In the genomic region with DNA sequence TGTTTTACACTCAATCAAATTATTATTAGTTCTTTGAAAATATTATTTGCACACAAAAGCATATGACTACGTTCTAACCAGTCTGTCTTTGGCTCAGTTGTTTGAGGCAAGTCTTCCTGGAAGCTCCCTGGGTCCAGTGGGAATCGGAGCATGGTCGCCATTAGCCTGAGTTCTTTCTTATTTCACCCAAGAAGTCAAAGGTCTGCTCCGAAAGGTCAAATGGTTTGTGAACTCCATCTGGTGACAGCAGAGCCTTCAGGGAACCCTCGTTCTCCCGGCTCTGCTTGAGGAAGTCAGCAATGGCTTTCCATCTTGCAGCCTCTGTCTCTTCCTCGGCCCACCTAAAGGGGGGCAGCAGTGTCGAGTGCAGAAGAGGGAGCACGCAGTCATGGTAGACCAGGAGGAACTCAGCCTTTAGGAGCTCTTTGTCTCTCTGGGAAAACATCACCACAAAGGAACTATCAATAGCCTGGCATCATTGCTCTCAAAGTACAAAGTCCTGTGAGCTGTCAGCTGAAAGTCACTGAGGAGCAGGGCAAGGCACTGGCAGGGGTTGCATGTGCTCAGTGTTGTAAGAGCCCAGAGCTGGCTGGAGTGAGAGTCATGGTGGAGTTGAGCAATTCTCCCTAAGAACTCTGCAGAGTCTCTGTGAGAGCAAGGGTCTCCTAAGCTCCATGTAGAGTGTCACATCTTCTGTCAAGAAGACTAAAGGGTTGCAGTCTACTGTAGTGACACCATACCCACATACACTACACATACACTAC, we compare ENCODE assay signal across 20 mouse cellular contexts. TPM values are rescaled to one million over a fixed set of nuclear protein-coding genes. Genes with fewer than 3 reads are reported as not detected.
DNase-seq lines count a peak whose midpoint lies in the region; ATAC-seq and TF ChIP-seq lines count a peak whose summit lies in the region.
"Had no signal": no experiment of that assay in that cellular context is flagged by ENCODE, and none has a peak within 500 bp of the region (broad histone marks: within the 10 kb centered on the region; RNA-seq: fewer than 3 reads in every experiment).

No protein-coding gene starts in this region.

- no peak overlapping the region for H3K9ac ChIP-seq in hindbrain, embryonic 12.5 days
- H3K9ac ChIP-seq in intestine, postnatal 0 days (ENCODE audit: low read depth, low read length): no peak overlapping the region
- H3K9ac ChIP-seq in midbrain, embryonic 11.5 days (ENCODE audit: low read length): no peak overlapping the region
- H3K9ac ChIP-seq: liver, embryonic 13.5 days; lung, embryonic 14.5 days; midbrain, embryonic 13.5 days had no signal

- peaks cover 47% of the 10 kb centered on the region for H3K36me3 ChIP-seq in hindbrain, embryonic 10.5 days
- H3K36me3 ChIP-seq in hindbrain, embryonic 12.5 days: peaks cover 16% of the 10 kb centered on the region; the same call in 1 of the 2 replicates
- no peaks in the 10 kb centered on the region; the same call in 1 of the 2 replicates for H3K36me3 ChIP-seq in intestine, postnatal 0 days (ENCODE audit: control insufficient read depth, insufficient read depth)
- H3K36me3 ChIP-seq in midbrain, embryonic 11.5 days (ENCODE audit: control insufficient read depth, insufficient read depth, low read length): no peaks in the 10 kb centered on the region
- H3K36me3 ChIP-seq in kidney, adult 2 months (ENCODE audit: control insufficient read depth, insufficient read depth, low read length): no peaks in the 10 kb centered on the region
- H3K36me3 ChIP-seq: liver, embryonic 13.5 days had no signal

- peak overlapping the region; percentile 16; the same call in 1 of the 2 replicates for H3K27ac ChIP-seq in hindbrain, embryonic 10.5 days
- H3K27ac ChIP-seq in hindbrain, embryonic 12.5 days: no peak overlapping the region
- H3K27ac ChIP-seq in intestine, postnatal 0 days (ENCODE audit: low read depth, low read length): peak overlapping the region; percentile 84
- no peak overlapping the region for H3K27ac ChIP-seq in midbrain, embryonic 11.5 days (ENCODE audit: low read depth, low read length)
- no peak overlapping the region for H3K27ac ChIP-seq in kidney, adult 2 months (ENCODE audit: insufficient read depth, low read depth, low read length)
- H3K27ac ChIP-seq: gastrocnemius, adult 2 months; hindbrain, postnatal 0 days; kidney, postnatal 0 days; liver, embryonic 13.5 days; midbrain, embryonic 13.5 days had no signal

- peaks cover 11% of the 10 kb centered on the region for H3K4me1 ChIP-seq in hindbrain, embryonic 10.5 days (replicated peaks)
- H3K4me1 ChIP-seq in hindbrain, embryonic 12.5 days: no peaks in the 10 kb centered on the region
- peaks cover 17% of the 10 kb centered on the region for H3K4me1 ChIP-seq in intestine, postnatal 0 days (replicated peaks; ENCODE audit: control insufficient read depth, insufficient read depth, low read length)
- no peaks in the 10 kb centered on the region for H3K4me1 ChIP-seq in midbrain, embryonic 11.5 days (ENCODE audit: control insufficient read depth, insufficient read depth, low read length)
- H3K4me1 ChIP-seq in kidney, adult 2 months (ENCODE audit: control insufficient read depth, insufficient read depth, low read length): no peaks in the 10 kb centered on the region
- H3K4me1 ChIP-seq: liver, embryonic 13.5 days; midbrain, embryonic 13.5 days had no signal

- peak; percentile 28 for DNase-seq in hindbrain, embryonic 10.5 days (ENCODE audit: low spot score)
- DNase-seq in adipocyte (ENCODE audit: low spot score): peak; percentile 90
- peak; percentile 50 for DNase-seq in embryo, embryonic 10.5 days (ENCODE audit: low spot score)
- DNase-seq in midbrain, embryonic 11.5 days (ENCODE audit: low spot score, missing footprints): no peak
- DNase-seq in kidney, adult 2 months: no peak
- DNase-seq: cerebellum, adult 2 months; cerebellum, postnatal 36 days; gastrocnemius, adult 2 months; kidney, adult 18-20 months; liver, embryonic 13.5 days; lung, embryonic 14.5 days; spleen, adult 18-20 months had no signal

- 49% methylated on average over 9 of the region's 9 CpGs for WGBS in hindbrain, embryonic 10.5 days
- 62% methylated on average over 9 of the region's 9 CpGs for WGBS in hindbrain, embryonic 12.5 days
- 66% methylated on average over 9 of the region's 9 CpGs for WGBS in intestine, postnatal 0 days
- WGBS in midbrain, embryonic 11.5 days: 71% methylated on average over 9 of the region's 9 CpGs
- 78% methylated on average over 9 of the region's 9 CpGs for WGBS in kidney, adult 2 months

- no peaks in the 10 kb centered on the region for H3K9me3 ChIP-seq in hindbrain, embryonic 10.5 days
- H3K9me3 ChIP-seq in hindbrain, embryonic 12.5 days (replicated peaks): no peaks in the 10 kb centered on the region
- no peaks in the 10 kb centered on the region for H3K9me3 ChIP-seq in intestine, postnatal 0 days (ENCODE audit: control insufficient read depth)
- no peaks in the 10 kb centered on the region for H3K9me3 ChIP-seq in midbrain, embryonic 11.5 days (ENCODE audit: control insufficient read depth, low read length)
- H3K9me3 ChIP-seq: liver, embryonic 13.5 days; midbrain, embryonic 13.5 days had no signal

- TF ChIP-seq CTCF in intestine, postnatal 0 days (IDR thresholded peaks at IDR 0.05; ENCODE audit: low read depth): no peak
- no peak for TF ChIP-seq CTCF in kidney, adult 2 months (conservative IDR thresholded peaks at IDR 0.05; ENCODE audit: insufficient read depth, insufficient read length, low read depth, low read length)

- no peak for TF ChIP-seq POLR2A in kidney, adult 2 months (IDR thresholded peaks at IDR 0.05; ENCODE audit: low read depth, low read length)

- no peak overlapping the region for H3K4me3 ChIP-seq in hindbrain, embryonic 10.5 days
- no peak overlapping the region for H3K4me3 ChIP-seq in hindbrain, embryonic 12.5 days
- no peak overlapping the region for H3K4me3 ChIP-seq in intestine, postnatal 0 days (ENCODE audit: low read depth, low read length)
- no peak overlapping the region for H3K4me3 ChIP-seq in midbrain, embryonic 11.5 days (ENCODE audit: low read depth, low read length)
- H3K4me3 ChIP-seq in kidney, adult 2 months (ENCODE audit: insufficient read depth, low read depth, low read length): no peak overlapping the region
- H3K4me3 ChIP-seq: gastrocnemius, adult 2 months; liver, embryonic 13.5 days; midbrain, embryonic 13.5 days had no signal

- ATAC-seq in hindbrain, embryonic 12.5 days (ENCODE audit: low FRiP score): no peak
- peak; percentile 88 for ATAC-seq in intestine, postnatal 0 days
- ATAC-seq in midbrain, embryonic 11.5 days (ENCODE audit: low FRiP score): no peak
- ATAC-seq: forebrain, embryonic 14.5 days; hindbrain, postnatal 0 days; midbrain, embryonic 13.5 days had no signal

- no peak overlapping the region for H3K4me2 ChIP-seq in hindbrain, embryonic 12.5 days (replicated peaks)
- no peak overlapping the region for H3K4me2 ChIP-seq in intestine, postnatal 0 days (replicated peaks; ENCODE audit: low read depth)
- H3K4me2 ChIP-seq in midbrain, embryonic 11.5 days: no peak overlapping the region
- H3K4me2 ChIP-seq: heart, embryonic 11.5 days; liver, embryonic 13.5 days; lung, embryonic 14.5 days; midbrain, embryonic 13.5 days had no signal

- no peaks in the 10 kb centered on the region for H3K27me3 ChIP-seq in hindbrain, embryonic 10.5 days (ENCODE audit: insufficient read depth, poor library complexity, severe bottlenecking)
- H3K27me3 ChIP-seq in hindbrain, embryonic 12.5 days: no peaks in the 10 kb centered on the region
- no peaks in the 10 kb centered on the region for H3K27me3 ChIP-seq in intestine, postnatal 0 days (replicated peaks; ENCODE audit: control insufficient read depth, insufficient read depth, low read length)
- H3K27me3 ChIP-seq in midbrain, embryonic 11.5 days (ENCODE audit: control insufficient read depth, insufficient read depth, low read length): no peaks in the 10 kb centered on the region
- H3K27me3 ChIP-seq in kidney, adult 2 months (replicated peaks; ENCODE audit: control insufficient read depth, insufficient read depth, low read length): no peaks in the 10 kb centered on the region
- H3K27me3 ChIP-seq: liver, embryonic 13.5 days; midbrain, embryonic 13.5 days had no signal

RNA-seq across cellular contexts. Expression of a gene that starts 11.2 kb away (rescaled TPM):
- 0.77 and 1.8 TPM in 2 replicates for polyA plus RNA-seq in hindbrain, embryonic 10.5 days (2016; fragmentation: Nextera tagmentation; extraction: Ambion mirVana)
- polyA plus RNA-seq in hindbrain, embryonic 12.5 days (2016; fragmentation: Nextera tagmentation; extraction: Ambion mirVana): 1.1 and 1.5 TPM in 2 replicates
- 122 and 141 TPM in 2 replicates for polyA plus RNA-seq in intestine, postnatal 0 days (2015; fragmentation: Nextera tagmentation; extraction: Ambion mirVana)
- polyA plus RNA-seq in midbrain, embryonic 11.5 days (2014; fragmentation: Nextera tagmentation; extraction: Ambion mirVana): 0.61 and 0.77 TPM in 2 replicates
- polyA plus RNA-seq in kidney, adult 2 months (2012; rRNA removed): 1.3 and 1.8 TPM in 2 replicates
- polyA plus RNA-seq: C2C12 had no signal

RNA-seq across cellular contexts. Expression of a gene that starts 47.8 kb away (rescaled TPM):
- polyA plus RNA-seq in hindbrain, embryonic 10.5 days (2016; fragmentation: Nextera tagmentation; extraction: Ambion mirVana): 34.4 and 39.3 TPM in 2 replicates
- 29.2 and 29.3 TPM in 2 replicates for polyA plus RNA-seq in hindbrain, embryonic 12.5 days (2016; fragmentation: Nextera tagmentation; extraction: Ambion mirVana)
- polyA plus RNA-seq in intestine, postnatal 0 days (2015; fragmentation: Nextera tagmentation; extraction: Ambion mirVana): 13.0 and 13.3 TPM in 2 replicates
- 35.5 and 36.5 TPM in 2 replicates for polyA plus RNA-seq in midbrain, embryonic 11.5 days (2014; fragmentation: Nextera tagmentation; extraction: Ambion mirVana)
- 21.0 and 25.9 TPM in 2 replicates for polyA plus RNA-seq in kidney, adult 2 months (2012; rRNA removed)

RNA-seq across cellular contexts. Expression of a gene that starts 51.4 kb away (rescaled TPM):
- 23.3 and 26.8 TPM in 2 replicates for polyA plus RNA-seq in hindbrain, embryonic 10.5 days (2016; fragmentation: Nextera tagmentation; extraction: Ambion mirVana)
- polyA plus RNA-seq in hindbrain, embryonic 12.5 days (2016; fragmentation: Nextera tagmentation; extraction: Ambion mirVana): 24.1 and 28.3 TPM in 2 replicates
- 50.0 and 50.6 TPM in 2 replicates for polyA plus RNA-seq in intestine, postnatal 0 days (2015; fragmentation: Nextera tagmentation; extraction: Ambion mirVana)
- 30.1 and 30.8 TPM in 2 replicates for polyA plus RNA-seq in midbrain, embryonic 11.5 days (2014; fragmentation: Nextera tagmentation; extraction: Ambion mirVana)
- 70.5 and 92.9 TPM in 2 replicates for polyA plus RNA-seq in kidney, adult 2 months (2012; rRNA removed)

Comparison
In these comparisons a context has a peak if more than half of its experiments do, and no peak if none do; other contexts are left out.
1. H3K27ac ChIP-seq: peak in hindbrain, embryonic 10.5 days (single experiment) and intestine, postnatal 0 days (single experiment); none in hindbrain, embryonic 12.5 days (single experiment), midbrain, embryonic 11.5 days (single experiment) and kidney, adult 2 months (single experiment).
2. DNase-seq: peak in hindbrain, embryonic 10.5 days (single experiment), adipocyte (single experiment) and embryo, embryonic 10.5 days (single experiment); none in midbrain, embryonic 11.5 days (single experiment) and kidney, adult 2 months (single experiment).
3. RNA of a gene that starts 11.2 kb away (polyA plus RNA-seq): 122 to 141 TPM in intestine, postnatal 0 days; 0.77 to 1.8 TPM in hindbrain, embryonic 10.5 days, 1.3 to 1.8 TPM in kidney, adult 2 months, 1.1 to 1.5 TPM in hindbrain, embryonic 12.5 days and 0.61 to 0.77 TPM in midbrain, embryonic 11.5 days; every median in the first group is over 10 times any median in the second.